Mouse (Mus musculus): ENCODE data around the gene Amph. TPM values are rescaled to one million over a fixed set of nuclear protein-coding genes. Genes with fewer than 3 reads are reported as not detected.
"Not testable (repeated sequence)": the region's sequence is repeated elsewhere in the genome, so short reads cannot be mapped to it uniquely, and the experiment has no call there.

Gene Amph
- polyA plus RNA-seq, 1 experiment from 2014 or later: 1.2 TPM

DNA sequence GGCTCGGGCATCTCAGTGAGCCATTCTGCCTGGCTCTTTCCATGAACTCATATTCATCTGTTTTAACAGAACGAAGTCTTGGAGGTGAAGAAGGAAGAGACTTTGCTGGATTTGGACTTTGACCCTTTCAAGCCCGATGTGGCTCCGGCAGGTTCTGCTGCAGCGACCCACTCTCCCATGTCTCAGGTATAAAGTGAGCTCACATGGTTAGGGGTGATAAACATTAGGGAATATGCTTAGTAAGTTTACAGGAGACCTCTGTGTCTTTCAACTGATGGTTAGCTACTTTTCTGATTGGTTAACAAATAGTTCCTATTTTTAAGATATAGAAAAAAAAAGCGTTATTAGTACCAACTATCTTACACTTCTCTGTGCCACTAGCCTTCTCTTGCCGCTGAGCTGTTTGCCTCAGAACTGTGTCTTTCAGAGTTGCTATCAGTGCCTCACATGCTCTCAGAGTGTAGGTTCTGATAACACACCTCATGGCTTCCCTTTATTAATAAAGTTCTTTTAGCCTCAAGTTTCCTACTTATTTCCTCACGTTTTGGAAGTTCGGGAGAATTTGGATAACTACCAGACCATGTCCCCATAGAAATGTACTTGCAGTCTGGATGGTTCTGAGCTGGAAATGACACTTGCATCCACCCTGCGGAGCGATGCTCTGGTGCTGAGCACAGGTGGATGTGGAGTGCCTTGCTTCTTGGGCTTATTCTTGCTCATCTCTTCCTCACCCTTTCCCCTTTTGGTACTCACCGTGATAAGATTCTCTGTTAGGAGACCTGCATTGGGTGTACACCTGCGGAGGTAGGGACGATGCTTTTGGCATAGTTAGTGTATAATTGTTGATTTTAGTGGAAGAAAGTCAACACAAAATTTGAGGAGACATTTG is 165.3 kb downstream of the Amph start:
- 94% methylated on average over 14 of the region's 14 CpGs for WGBS
- ATAC-seq (ENCODE audit: insufficient number of reproducible peaks, low FRiP score, low TSS enrichment, low read depth): no peak
- H3K4me3 ChIP-seq: no peak overlapping the region

DNA sequence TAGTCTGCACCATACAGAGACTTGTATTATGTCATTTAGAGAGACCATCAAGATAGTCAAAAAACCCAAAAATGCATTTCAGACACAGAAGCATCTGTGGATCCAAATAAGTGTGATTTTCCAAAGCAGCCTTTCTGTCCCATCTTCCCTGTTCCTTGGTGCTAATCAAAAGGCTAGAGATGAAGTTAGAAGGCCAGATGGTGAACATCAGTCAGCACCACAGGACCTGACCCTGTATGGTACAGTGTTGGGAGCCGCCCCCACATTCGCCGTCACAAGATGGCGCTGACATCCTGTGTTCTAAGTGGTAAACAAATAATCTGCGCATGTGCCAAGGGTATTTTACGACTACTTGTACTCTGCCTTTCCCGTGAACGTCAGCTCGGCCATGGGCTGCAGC is 166.8 kb downstream of the Amph start:
- H3K4me3 ChIP-seq; H3K9me3 ChIP-seq; H3K36me3 ChIP-seq; H3K4me1 ChIP-seq; H3K27me3 ChIP-seq; H3K9ac ChIP-seq; H3K4me2 ChIP-seq; H3K27ac ChIP-seq; ATAC-seq (ENCODE audit: insufficient number of reproducible peaks, low FRiP score, low TSS enrichment, low read depth): not testable (repeated sequence)
- WGBS: 94% methylated on average over 8 of the region's 9 CpGs

More for the DNA sequence above, 165.3 kb downstream of the Amph start:
- no peaks in the 10 kb centered on the region for H3K9me3 ChIP-seq
- H3K9ac ChIP-seq: no peak overlapping the region
- H3K4me2 ChIP-seq: no peak overlapping the region
- no peaks in the 10 kb centered on the region for H3K27me3 ChIP-seq
- H3K27ac ChIP-seq: no peak overlapping the region
- no peaks in the 10 kb centered on the region for H3K36me3 ChIP-seq
- no peaks in the 10 kb centered on the region for H3K4me1 ChIP-seq

DNA sequence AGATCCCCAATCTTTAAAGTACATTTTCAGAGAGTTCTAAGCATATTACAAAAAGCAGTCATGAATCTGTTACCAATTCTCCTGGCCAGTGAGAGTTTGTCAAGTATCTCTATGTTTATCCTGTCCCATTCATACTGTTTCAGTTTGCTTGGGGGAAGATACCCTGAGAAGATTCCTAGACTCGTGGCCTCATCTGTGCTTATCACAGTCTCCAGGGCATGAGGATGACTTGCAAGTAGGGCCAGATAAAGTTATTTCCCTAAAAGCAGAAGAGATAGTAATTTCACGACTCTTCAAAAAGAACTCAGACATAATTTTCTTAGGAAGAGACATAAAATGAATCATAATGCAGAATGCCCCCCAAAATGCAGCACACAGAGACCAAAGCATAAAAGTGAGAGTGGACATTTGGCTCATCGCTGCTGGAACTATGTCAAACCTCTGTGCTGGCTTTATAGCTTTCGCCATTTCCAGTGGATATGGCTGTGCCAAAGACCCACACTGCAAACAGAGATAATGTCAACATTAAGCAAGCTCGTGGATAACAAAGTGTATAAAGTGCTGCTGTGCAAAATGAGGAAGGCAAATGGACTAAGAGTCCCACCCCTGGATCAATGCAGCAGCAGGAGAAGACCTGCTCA is 179.0 kb downstream of the Amph start:
- Histone ChIP-seq H3K9me3 (no peaks in the 10 kb centered on the region), H3K36me3 (no peaks in the 10 kb centered on the region), H3K4me2 (no peak overlapping the region), H3K27me3 (no peaks in the 10 kb centered on the region), H3K9ac (no peak overlapping the region), H3K4me1 (no peaks in the 10 kb centered on the region), H3K27ac (no peak overlapping the region), H3K4me3 (no peak overlapping the region)
- 80% methylated on average over 5 of the region's 5 CpGs for WGBS
- ATAC-seq (ENCODE audit: insufficient number of reproducible peaks, low FRiP score, low TSS enrichment, low read depth): no peak

DNA sequence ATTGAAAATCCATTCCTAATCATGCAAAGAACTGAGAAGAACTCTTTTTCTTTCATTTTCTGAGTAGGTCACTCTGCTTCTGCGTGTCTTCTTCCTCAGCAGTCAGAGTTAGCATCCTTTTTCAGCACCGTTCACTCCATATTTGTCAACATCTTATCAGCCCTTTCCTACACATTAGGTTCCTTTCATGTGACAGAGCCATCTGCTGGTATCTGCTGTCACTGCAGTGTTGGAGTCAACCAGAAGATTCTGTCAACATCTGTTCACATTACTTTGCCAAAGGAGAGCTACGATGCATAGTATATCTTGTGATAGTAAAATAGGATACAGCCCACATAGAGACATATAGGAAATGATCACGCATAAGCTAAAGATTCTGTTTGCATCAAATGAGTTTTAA is 185.8 kb downstream of the Amph start:
- WGBS: 34% methylated on average over 4 of the region's 4 CpGs
- Histone ChIP-seq H3K4me2 (no peak overlapping the region), H3K4me3 (no peak overlapping the region), H3K9ac (no peak overlapping the region), H3K27me3 (no peaks in the 10 kb centered on the region), H3K27ac (no peak overlapping the region), H3K4me1 (no peaks in the 10 kb centered on the region), H3K36me3 (no peaks in the 10 kb centered on the region), H3K9me3 (no peaks in the 10 kb centered on the region)
- ATAC-seq (ENCODE audit: insufficient number of reproducible peaks, low FRiP score, low TSS enrichment, low read depth): no peak

DNA sequence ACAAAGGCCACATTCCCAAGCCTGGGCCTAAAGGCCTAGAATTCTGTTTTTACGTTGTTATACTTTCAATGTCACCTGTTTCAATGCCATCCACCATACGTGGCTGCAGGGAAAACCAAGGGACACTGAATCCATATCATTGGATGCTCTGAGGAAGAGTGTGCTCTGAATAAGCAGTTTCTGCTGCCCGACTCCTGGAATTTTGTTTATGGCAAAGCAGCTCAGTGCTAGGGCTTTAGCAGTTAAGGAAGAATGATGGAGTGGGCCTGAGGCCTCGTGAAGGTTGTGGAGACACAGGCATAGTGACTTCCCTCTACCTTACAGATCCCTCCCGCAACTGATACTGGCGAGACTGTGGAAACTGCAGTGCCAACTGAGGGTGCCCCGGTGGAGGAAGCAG is 189.2 kb downstream of the Amph start:
- H3K4me2 ChIP-seq: no peak overlapping the region
- H3K27me3 ChIP-seq: no peaks in the 10 kb centered on the region
- H3K9ac ChIP-seq: no peak overlapping the region
- no peak overlapping the region for H3K4me3 ChIP-seq
- H3K27ac ChIP-seq: no peak overlapping the region
- H3K9me3 ChIP-seq: no peaks in the 10 kb centered on the region
- no peaks in the 10 kb centered on the region for H3K36me3 ChIP-seq
- no peak for ATAC-seq (ENCODE audit: insufficient number of reproducible peaks, low FRiP score, low TSS enrichment, low read depth)
- WGBS: 70% methylated on average over 7 of the region's 7 CpGs
- no peaks in the 10 kb centered on the region for H3K4me1 ChIP-seq

DNA sequence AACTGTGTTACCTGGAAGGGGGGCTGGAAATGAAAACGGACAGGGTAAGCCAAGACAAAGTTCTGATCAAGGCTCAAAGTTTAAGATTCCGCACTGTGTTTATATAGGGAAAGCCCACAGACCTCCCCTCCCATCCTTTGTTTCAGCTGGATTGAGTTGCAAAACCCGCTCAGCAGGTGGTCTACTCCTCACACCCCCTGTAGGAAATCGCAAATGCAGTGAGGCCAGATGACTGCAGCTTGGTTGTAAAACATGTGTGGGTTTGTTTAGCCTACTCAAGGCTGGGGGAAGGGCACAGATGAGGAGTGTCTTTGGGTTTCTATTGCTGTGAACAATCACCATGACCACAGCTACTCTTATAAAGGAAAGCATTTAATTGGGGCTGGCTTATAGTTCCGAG is 189.9 kb downstream of the Amph start:
- ATAC-seq (ENCODE audit: insufficient number of reproducible peaks, low FRiP score, low TSS enrichment, low read depth): no peak
- no peak overlapping the region for H3K9ac ChIP-seq

DNA sequence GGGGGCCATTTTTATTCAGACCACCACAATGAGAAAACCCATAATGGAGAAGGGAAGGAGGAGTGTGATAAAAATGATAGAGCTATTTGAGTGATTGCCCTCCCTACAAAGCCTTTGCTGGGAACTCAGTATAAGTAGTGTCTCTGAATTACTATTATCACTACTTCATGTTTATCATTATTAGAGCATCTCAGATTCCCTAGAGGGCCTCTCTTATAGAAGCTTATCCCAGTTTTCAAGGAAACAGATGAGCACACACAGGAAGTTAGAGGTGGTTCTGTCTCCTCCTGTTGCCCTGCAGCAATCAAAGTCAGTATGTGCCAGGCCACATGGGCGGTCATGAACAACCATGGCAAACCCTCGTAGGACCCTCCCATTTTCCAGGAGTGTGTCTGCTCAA is 190.5 kb downstream of the Amph start:
- H3K4me1 ChIP-seq: no peaks in the 10 kb centered on the region
- H3K27me3 ChIP-seq: no peaks in the 10 kb centered on the region
- H3K27ac ChIP-seq: no peak overlapping the region
- H3K4me3 ChIP-seq: no peak overlapping the region
- no peak for ATAC-seq (ENCODE audit: insufficient number of reproducible peaks, low FRiP score, low TSS enrichment, low read depth)
- no peaks in the 10 kb centered on the region for H3K9me3 ChIP-seq
- 84% methylated on average over 2 of the region's 2 CpGs for WGBS
- H3K4me2 ChIP-seq: no peak overlapping the region
- H3K9ac ChIP-seq: no peak overlapping the region
- H3K36me3 ChIP-seq: no peaks in the 10 kb centered on the region

More for the DNA sequence above, 189.9 kb downstream of the Amph start:
- WGBS: 26% methylated on average over 5 of the region's 5 CpGs
- Histone ChIP-seq H3K4me3 (no peak overlapping the region), H3K4me2 (no peak overlapping the region), H3K27ac (no peak overlapping the region), H3K27me3 (no peaks in the 10 kb centered on the region), H3K4me1 (no peaks in the 10 kb centered on the region), H3K36me3 (no peaks in the 10 kb centered on the region), H3K9me3 (no peaks in the 10 kb centered on the region)

DNA sequence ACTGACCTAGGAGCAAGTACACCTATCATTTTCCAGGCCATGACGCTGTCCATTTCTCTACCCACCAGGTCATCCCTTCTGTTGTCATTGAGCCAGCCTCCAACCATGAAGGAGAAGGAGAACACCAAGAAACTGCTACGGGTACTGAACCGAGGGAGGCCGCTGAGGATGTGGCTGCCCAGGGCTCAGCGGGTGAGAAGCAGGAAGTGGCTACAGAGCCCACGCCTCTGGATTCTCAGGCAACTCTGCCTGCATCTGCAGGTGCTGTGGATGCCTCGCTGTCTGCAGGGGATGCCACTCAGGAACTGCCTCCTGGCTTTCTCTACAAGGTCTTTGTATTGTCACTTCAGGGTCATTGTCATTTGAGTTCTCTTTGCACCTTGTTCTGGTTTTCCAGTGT is 191.1 kb downstream of the Amph start:
- H3K9me3 ChIP-seq: no peaks in the 10 kb centered on the region
- WGBS: 90% methylated on average over 7 of the region's 7 CpGs
- no peak overlapping the region for H3K4me3 ChIP-seq
- no peaks in the 10 kb centered on the region for H3K4me1 ChIP-seq
- no peak overlapping the region for H3K9ac ChIP-seq
- ATAC-seq (ENCODE audit: insufficient number of reproducible peaks, low FRiP score, low TSS enrichment, low read depth): no peak
- H3K4me2 ChIP-seq: no peak overlapping the region
- H3K27ac ChIP-seq: no peak overlapping the region
- H3K27me3 ChIP-seq: no peaks in the 10 kb centered on the region
- no peaks in the 10 kb centered on the region for H3K36me3 ChIP-seq

DNA sequence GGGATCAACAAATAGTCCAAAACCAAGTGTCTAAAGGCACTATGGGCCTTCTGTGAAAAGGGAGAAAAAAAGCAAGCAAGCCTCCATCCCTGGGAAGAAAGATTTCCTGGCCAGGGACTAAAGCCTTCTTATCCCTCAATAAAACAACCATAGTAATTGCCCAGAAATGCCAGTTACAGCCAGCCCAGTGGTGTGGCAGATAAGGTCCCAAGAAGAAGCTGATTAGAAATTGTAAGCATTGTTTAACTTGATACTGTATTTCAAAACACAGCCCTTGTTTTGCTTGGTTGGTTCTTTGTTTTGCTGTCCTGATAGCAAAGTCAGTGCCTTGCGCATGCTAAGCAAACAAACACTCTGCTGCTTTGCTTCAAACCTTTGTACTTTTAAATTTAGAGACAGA is 191.8 kb downstream of the Amph start:
- Histone ChIP-seq H3K27me3 (no peaks in the 10 kb centered on the region), H3K36me3 (no peaks in the 10 kb centered on the region), H3K4me1 (no peaks in the 10 kb centered on the region), H3K9ac (no peak overlapping the region), H3K9me3 (no peaks in the 10 kb centered on the region), H3K4me3 (no peak overlapping the region), H3K4me2 (no peak overlapping the region), H3K27ac (no peak overlapping the region)
- 95% methylated on average over 1 of the region's 1 CpGs for WGBS
- no peak for ATAC-seq (ENCODE audit: insufficient number of reproducible peaks, low FRiP score, low TSS enrichment, low read depth)

DNA sequence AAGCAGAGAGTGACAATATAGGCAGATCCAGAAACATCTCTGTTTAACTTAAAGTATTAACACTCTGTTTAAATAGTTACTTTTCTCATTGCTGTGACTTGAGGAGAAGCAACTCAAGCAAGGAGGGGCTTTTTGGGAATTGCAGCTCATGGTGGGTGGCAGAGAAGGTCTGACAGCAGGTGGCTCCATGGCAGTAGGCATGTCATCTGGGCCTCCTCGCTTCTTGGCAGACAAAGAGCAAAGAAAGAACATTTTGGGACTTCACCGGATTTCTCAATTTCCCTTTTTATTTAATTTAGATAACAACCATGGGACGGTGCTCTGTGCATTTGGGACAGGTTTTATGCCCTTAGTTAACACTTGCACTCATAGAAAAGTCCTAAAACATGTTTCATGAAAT is 195.8 kb downstream of the Amph start:
- Histone ChIP-seq H3K4me1 (no peaks in the 10 kb centered on the region), H3K27me3 (no peaks in the 10 kb centered on the region), H3K27ac (no peak overlapping the region), H3K9ac (no peak overlapping the region), H3K4me3 (no peak overlapping the region), H3K36me3 (no peaks in the 10 kb centered on the region), H3K4me2 (no peak overlapping the region), H3K9me3 (no peaks in the 10 kb centered on the region)
- WGBS: 79% methylated on average over 3 of the region's 3 CpGs
- no peak for ATAC-seq (ENCODE audit: insufficient number of reproducible peaks, low FRiP score, low TSS enrichment, low read depth)

DNA sequence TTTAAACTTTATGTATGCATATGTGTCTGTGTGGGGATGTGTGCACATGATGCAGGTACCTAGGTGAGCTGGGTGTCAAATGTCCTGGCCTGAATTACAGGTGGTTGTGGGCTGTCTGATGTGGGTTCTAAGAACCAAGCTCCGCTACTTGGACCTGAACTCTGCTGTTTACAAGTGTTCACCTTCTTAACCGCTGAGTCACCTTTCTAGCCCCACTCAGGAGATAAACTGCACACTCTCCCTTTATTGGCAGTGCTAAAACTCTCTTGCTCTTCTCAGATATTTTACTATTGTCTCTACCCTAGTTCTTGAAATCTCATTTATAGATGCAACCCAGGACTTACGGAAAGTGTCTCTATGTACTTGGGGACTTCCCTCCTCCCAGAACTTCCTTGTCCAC is 199.5 kb downstream of the Amph start:
- no peak for ATAC-seq (ENCODE audit: insufficient number of reproducible peaks, low FRiP score, low TSS enrichment, low read depth)
- no peaks in the 10 kb centered on the region for H3K27me3 ChIP-seq
- H3K9ac ChIP-seq: no peak overlapping the region
- 83% methylated on average over 3 of the region's 3 CpGs for WGBS
- H3K4me2 ChIP-seq: no peak overlapping the region
- no peaks in the 10 kb centered on the region for H3K4me1 ChIP-seq
- no peak overlapping the region for H3K4me3 ChIP-seq
- no peak overlapping the region for H3K27ac ChIP-seq
- H3K9me3 ChIP-seq: no peaks in the 10 kb centered on the region
- no peaks in the 10 kb centered on the region for H3K36me3 ChIP-seq

DNA sequence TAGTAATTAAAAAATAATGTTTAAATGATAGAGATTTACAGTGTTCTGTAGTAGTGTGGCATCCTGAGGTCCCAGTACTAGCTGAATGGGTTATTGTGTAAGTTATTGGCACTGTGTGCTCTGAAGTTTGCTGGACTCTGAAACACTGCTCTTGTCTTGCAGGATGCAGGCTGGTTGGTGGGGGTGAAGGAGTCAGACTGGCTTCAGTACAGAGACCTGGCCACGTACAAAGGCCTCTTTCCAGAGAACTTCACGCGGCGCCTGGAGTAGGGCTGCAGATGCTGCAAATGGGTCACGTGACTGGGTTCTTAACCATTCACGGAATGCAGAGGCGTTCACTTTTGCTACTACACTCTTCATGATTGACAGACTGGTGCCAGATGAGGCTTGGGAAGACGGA is 201.6 kb downstream of the Amph start:
- H3K9ac ChIP-seq: no peak overlapping the region
- no peaks in the 10 kb centered on the region for H3K4me1 ChIP-seq
- no peak overlapping the region for H3K27ac ChIP-seq
- ATAC-seq (ENCODE audit: insufficient number of reproducible peaks, low FRiP score, low TSS enrichment, low read depth): no peak
- H3K9me3 ChIP-seq: no peaks in the 10 kb centered on the region
- H3K27me3 ChIP-seq: no peaks in the 10 kb centered on the region
- H3K4me3 ChIP-seq: no peak overlapping the region
- WGBS: 69% methylated on average over 8 of the region's 8 CpGs
- H3K36me3 ChIP-seq: no peaks in the 10 kb centered on the region
- no peak overlapping the region for H3K4me2 ChIP-seq
